Mouse (Mus musculus) fat pad, adult 2 months (tissue): ENCODE data around the gene Gm17067.
"Not testable (repeated sequence)": the region's sequence is repeated elsewhere in the genome, so short reads cannot be mapped to it uniquely, and the experiment has no call there.

ENCODE experiments used
- DNase-seq: peaks from one replicate; pipeline ENCODE4 v3.0.0-alpha.2; 2011; ENCODE audit warnings: low read depth, low spot score; ENCODE audit errors: extremely low read depth

Gm17067 gene

DNA sequence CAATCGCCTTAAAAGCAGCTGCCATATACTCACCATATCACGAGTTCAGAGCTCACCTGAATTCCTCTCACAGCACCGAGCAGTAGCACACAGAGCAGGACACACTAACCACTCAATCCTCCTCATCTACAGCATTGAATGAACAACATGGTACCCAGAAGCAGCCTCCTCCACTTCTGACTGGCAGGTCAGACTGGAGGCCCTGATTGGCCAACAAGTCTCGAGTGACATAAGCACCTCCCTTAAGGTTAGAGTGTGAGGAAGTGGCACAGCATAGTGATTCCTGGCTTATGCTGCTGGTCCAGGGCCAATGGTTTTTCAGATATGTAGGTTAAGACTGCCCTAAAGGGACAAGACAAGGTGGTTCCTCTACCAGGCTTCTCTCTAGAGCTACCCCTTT is at the start of gene Gm17067:
Gene Gm17067, minus strand, starts transcription at position 101 of the 400 bp plus-strand sequence.
- not testable (repeated sequence) for DNase-seq

- DNase-seq, result no peak
These were observed 23.0 kb upstream of the Gm17067 start for GRCm38 (mm10) chr7:42749836-42750235.

- no peak for DNase-seq
These were observed 11.9 kb upstream of the Gm17067 start for GRCm38 (mm10) chr7:42738536-42739210.

DNA sequence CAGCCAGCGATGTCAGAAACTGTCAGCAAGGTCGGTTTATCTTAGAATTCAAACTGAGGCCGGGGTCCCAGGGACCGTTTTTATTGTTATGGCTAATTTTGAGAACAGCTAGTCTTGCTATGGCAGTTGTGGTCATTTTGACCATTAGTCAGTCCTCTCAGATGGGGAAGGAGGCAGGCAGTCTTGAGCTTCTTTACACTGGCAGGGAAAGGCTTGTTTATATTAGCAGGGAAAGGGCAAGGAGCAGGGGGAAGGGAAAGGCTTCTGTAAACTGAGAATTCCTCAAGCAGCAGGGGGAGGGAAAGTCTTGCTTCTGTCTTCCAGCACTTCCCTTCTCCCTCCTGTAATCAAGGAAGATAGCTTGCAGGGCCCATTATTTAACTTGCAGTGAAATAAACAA is 33.6 kb downstream of the Gm17067 start:
- not testable (repeated sequence) for DNase-seq

DNA sequence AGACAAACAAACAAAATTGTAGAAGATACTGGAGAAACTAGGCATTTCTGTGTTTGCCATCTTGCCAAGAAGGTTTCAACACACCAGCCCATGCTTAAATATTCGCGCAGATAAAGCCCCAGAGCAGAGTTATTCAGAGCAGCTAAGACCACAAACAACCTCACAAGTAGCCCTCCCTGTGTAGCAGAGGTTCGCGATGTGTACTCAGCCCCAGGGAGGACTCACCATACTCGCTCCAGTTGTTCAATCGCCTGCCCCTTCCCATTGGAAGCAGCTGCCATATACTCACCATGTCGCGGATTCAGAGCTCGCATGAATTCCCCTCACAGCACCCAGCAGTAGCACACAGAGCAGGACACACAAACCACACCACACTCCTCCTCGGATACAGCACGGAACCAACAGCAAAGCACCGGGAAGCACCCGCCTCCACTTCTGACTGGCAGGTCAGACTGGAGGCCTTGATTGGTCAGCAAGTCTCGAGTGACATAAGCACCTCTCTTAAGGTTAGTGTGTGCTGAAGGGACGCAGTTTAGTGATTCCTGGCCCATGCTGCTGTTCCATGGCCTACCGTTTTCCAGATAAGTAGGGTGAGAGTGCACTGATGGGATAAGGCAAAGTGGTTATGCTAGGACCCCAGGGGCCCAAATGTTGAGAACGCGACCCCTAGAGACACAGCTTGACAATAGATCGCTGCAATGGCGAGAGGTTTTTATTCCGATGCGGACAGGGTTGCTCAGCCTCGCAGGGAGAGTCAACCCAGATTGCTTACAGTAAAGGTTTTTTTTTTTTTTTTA is 34.3 kb downstream of the Gm17067 start, which contains the start of gene Zfp975:
Gene Zfp975, minus strand, starts transcription at position 381 of the 797 bp plus-strand sequence.
- DNase-seq, result peak; percentile 40

GRCm38 (mm10) chr7:42680081-42680480 is 46.7 kb downstream of the Gm17067 start:
- not testable (repeated sequence) for DNase-seq

DNA sequence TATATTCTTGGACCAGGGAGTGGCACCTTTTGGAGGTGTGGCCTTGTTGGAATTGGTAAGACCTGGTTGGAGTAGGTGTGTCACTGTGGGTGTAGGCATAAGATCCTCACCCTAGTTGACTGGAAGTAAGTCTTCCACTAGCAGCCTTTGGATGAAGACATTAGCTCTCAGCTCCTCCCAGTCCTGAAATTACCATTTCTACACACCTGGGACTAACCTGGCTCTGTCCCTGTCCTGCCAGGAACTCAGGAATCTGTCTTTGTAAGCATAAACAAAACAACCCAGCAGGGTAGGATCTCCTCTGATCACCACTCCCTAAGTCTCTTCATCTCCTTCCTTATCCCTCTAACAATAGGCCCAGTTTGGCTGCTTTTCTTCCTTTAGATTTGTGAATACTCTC is 47.2 kb downstream of the Gm17067 start:
- not testable (repeated sequence) for DNase-seq

DNA sequence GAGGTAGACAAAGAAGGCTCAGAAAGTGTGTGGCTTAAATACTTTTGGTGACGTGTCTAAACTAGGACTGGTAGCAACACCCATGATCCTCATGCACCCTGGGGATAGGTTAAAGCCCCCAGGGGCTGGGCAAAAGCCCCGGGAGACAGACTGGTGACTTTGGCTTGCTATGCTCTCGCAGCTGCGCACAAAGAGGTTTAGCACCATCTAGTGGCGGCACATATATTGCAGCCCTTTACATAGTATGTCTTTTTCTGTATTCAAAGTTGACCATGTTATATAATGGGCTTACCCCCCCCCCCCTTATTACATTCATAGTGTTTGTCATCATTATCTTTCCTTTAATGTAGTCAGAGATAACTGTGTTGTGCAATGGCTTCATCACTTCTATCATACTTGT is 66.7 kb downstream of the Gm17067 start:
- DNase-seq, result not testable (repeated sequence)
